Mouse (Mus musculus) forebrain, embryonic 14.5 days (tissue): Measurements from ENCODE around the gene A830018L16Rik. TPM values are rescaled to one million over a fixed set of nuclear protein-coding genes. Genes with fewer than 3 reads are reported as not detected.

ENCODE experiments used
- ATAC-seq: fragments of 200-750 bp; cut with Nextera tagmentation; 2 replicates; pipeline ENCODE4 v1.8.0; 2017; ENCODE audit warnings: mild to moderate bottlenecking, moderate library complexity
- DNase-seq: peaks from one replicate; pipeline ENCODE4 v3.0.0-alpha.2; 2015; ENCODE audit warnings: low spot score
- H3K27ac ChIP-seq: fragments of 300-500 bp; sonication (generic); 2 replicates; pipeline ENCODE4 v1.5.1; 2014; ENCODE audit warnings: low read depth, mild to moderate bottlenecking, control low read depth, low read length, moderate library complexity
- H3K27me3 ChIP-seq: fragments of 300-500 bp; sonication (generic); replicated peaks from 2 replicates; pipeline ENCODE4 v1.6.1; 2014; ENCODE audit warnings: low read length, control low read depth, mixed read lengths; ENCODE audit not compliant: control insufficient read depth, insufficient read depth
- H3K36me3 ChIP-seq: fragments of 300-500 bp; sonication (generic); 2 replicates; pipeline ENCODE4 v1.6.1; 2014; ENCODE audit warnings: low read length, control low read depth; ENCODE audit not compliant: control insufficient read depth, insufficient read depth
- H3K4me1 ChIP-seq: fragments of 300-500 bp; sonication (generic); 2 replicates; pipeline ENCODE4 v1.6.1; 2014; ENCODE audit warnings: antibody characterized with exemption, low read length, control low read depth; ENCODE audit not compliant: control insufficient read depth, insufficient read depth
- H3K4me2 ChIP-seq: fragments of 300-500 bp; sonication (generic); 2 replicates; pipeline ENCODE4 v1.6.1; 2014; ENCODE audit warnings: mild to moderate bottlenecking, control low read depth, low read length
- H3K4me3 ChIP-seq: fragments of 300-500 bp; sonication (generic); 2 replicates; pipeline ENCODE4 v1.5.1; 2014; ENCODE audit warnings: low read depth, low read length, control low read depth
- H3K9ac ChIP-seq: fragments of 300-500 bp; sonication (generic); 2 replicates; pipeline ENCODE4 v1.6.1; 2014; ENCODE audit warnings: mild to moderate bottlenecking, low read length, control low read depth, moderate library complexity
- H3K9me3 ChIP-seq: fragments of 300-500 bp; sonication (generic); replicated peaks from 2 replicates; pipeline ENCODE4 v1.6.1; 2016; ENCODE audit warnings: low read length, control low read depth, mixed read lengths; ENCODE audit not compliant: control insufficient read depth
- WGBS: fragments of 180-500 bp; shearing (Covaris S2); extraction: QIAGEN DNeasy Blood & Tissue Kit; methylation state at CpG from one replicate; pipeline ENCODE4 v1.1.7; 2014; 5-methylcytosine and 5-hydroxymethylcytosine counted together
- polyA plus RNA-seq: library from polyadenylated mRNA; unstranded; fragments of >200 nt; fragmentation: Nextera tagmentation; extraction: Ambion mirVana; gene quantifications from 2 replicates; pipeline ENCODE4 v1.2.1, GENCODE M21; 2014

The A830018L16Rik gene
- polyA plus RNA-seq, 1 experiment from 2014 or later: 4.5 TPM

DNA sequence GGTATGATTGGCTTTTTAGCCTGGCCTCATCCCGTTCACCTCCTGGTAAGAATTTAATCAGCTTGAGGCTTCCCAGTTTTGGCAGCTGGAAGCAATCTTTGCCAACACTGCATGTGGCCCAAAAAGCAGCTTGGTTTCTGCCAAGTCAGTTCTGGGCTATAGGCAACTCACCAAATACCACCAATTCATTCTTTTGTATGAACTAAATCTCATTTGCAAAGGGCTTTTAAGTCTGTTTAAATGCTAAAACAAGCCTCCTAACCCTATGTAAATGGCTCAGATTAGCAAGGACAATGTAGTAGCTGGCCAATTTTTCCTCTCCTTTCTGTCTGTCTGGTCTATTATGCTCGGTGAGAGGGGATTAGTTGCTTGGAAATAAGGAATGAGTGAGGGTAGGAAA, 334.5 kb downstream of the A830018L16Rik start:
- Histone ChIP-seq H3K4me2 (no peak overlapping the region), H3K9me3 (no peaks in the 10 kb centered on the region), H3K4me3 (no peak overlapping the region), H3K4me1 (no peaks in the 10 kb centered on the region), H3K9ac (no peak overlapping the region), H3K27ac (no peak overlapping the region), H3K36me3 (no peaks in the 10 kb centered on the region), H3K27me3 (peaks cover 23% of the 10 kb centered on the region)
- WGBS: 1% methylated on average over 2 of the region's 2 CpGs
- ATAC-seq: peak; percentile 87
- peak; percentile 87 for DNase-seq

DNA sequence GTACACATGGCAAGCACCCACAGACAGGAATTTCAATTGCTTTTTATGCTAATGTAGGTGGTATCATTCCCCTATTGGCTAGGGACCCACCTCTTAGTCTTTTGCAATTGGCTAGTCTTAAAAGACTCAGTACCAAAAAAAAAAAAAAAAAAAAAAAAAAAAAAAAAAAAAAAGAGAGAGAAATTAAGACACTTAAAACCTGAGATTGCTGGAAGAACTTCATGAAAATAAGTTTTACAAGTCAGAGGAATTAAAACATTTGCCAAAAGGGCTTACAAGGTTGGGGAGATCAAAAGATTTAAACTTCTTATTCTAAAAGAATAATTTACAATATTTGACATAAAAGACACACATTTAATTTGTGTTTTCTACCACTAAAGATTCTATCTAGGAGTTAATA, 336.2 kb downstream of the A830018L16Rik start:
- DNase-seq (no peak), ATAC-seq (no peak)
- H3K36me3 ChIP-seq: no peaks in the 10 kb centered on the region
- H3K4me2 ChIP-seq: no peak overlapping the region
- H3K9ac ChIP-seq: no peak overlapping the region
- H3K27ac ChIP-seq: no peak overlapping the region
- H3K9me3 ChIP-seq: 0 out of 2 replicates have a peak, but pooled peaks cover 5% of the 10 kb centered on the region
- H3K4me3 ChIP-seq: no peak overlapping the region
- H3K4me1 ChIP-seq: no peaks in the 10 kb centered on the region
- H3K27me3 ChIP-seq: peaks cover 22% of the 10 kb centered on the region

DNA sequence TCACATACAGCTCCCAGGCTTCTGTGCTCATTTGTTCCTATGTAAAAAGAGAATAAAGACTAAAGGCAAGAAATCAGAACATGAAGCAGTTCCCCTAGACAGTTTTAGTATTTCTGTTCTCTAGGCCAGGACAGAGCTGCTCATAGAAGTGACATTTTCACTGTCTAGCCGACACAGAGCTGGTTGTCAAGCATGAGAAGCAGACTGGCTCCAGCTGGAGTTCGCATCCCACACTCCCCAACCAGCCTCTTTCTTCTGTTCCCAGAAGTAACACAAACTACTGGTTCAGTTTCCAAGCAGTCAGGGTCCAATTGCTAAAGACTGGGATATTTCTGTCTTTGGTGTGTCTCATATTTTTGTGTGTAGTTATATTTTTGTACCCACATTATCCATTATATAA, 336.7 kb downstream of the A830018L16Rik start:
- H3K9ac ChIP-seq: no peak overlapping the region
- H3K27ac ChIP-seq: no peak overlapping the region
- 0 out of 2 replicates have a peak, but pooled peaks cover 5% of the 10 kb centered on the region for H3K9me3 ChIP-seq
- DNase-seq (no peak), ATAC-seq (no peak)
- no peaks in the 10 kb centered on the region for H3K4me1 ChIP-seq
- H3K4me2 ChIP-seq: no peak overlapping the region
- 71% methylated on average over 2 of the region's 2 CpGs for WGBS
- no peak overlapping the region for H3K4me3 ChIP-seq
- no peaks in the 10 kb centered on the region for H3K36me3 ChIP-seq
- peaks cover 21% of the 10 kb centered on the region for H3K27me3 ChIP-seq

DNA sequence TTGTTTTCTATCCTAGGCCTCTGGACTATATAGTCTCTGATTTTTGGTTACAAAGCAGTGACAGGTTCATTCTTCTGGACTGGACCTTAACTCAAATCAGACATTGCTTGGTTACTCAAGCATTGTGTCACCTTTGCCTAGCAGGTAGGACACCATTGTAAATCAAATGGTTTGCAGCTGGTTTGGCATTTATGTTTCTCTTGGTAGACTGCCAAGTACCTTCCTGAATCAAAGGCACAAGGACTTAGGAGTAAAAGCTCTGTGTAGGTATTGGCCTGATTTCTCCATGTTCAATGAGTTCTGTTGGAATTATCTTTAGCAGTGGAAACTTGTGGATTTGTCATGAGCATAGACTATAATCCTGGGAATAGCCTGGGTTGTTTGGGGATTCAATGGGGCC, 338.1 kb downstream of the A830018L16Rik start:
- no peaks in the 10 kb centered on the region for H3K4me1 ChIP-seq
- H3K27ac ChIP-seq: no peak overlapping the region
- DNase-seq: no peak
- H3K9me3 ChIP-seq: 0 out of 2 replicates have a peak, but pooled peaks cover 5% of the 10 kb centered on the region
- ATAC-seq: no peak
- H3K4me3 ChIP-seq: no peak overlapping the region
- H3K36me3 ChIP-seq: no peaks in the 10 kb centered on the region
- no peak overlapping the region for H3K9ac ChIP-seq
- no peak overlapping the region for H3K4me2 ChIP-seq
- H3K27me3 ChIP-seq: peaks cover 17% of the 10 kb centered on the region

DNA sequence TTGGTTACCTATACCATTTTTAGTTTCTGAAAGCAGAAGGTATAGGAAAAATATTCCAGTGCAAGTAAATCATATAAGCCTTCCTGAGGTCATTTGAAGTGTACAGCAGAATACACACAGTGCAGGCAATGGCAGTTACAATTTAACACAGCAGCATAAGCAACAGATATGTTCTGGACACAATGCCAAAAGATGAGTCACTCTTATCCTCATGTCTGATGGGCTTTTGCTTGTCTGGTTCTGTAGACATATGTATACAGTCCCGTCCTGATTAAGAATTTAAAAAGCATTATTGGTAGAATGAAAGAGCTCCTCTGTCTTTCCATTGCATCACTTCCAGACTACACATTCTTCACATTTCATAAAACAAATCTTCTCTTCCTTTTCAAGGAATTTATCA, 374.4 kb downstream of the A830018L16Rik start:
- Histone ChIP-seq H3K27ac (no peak overlapping the region), H3K4me1 (no peaks in the 10 kb centered on the region), H3K9ac (no peak overlapping the region), H3K27me3 (no peaks in the 10 kb centered on the region), H3K36me3 (no peaks in the 10 kb centered on the region), H3K9me3 (no peaks in the 10 kb centered on the region), H3K4me2 (no peak overlapping the region), H3K4me3 (no peak overlapping the region)
- 49% methylated on average over 1 of the region's 1 CpGs for WGBS
- DNase-seq (peak; percentile 1), ATAC-seq (no peak)

DNA sequence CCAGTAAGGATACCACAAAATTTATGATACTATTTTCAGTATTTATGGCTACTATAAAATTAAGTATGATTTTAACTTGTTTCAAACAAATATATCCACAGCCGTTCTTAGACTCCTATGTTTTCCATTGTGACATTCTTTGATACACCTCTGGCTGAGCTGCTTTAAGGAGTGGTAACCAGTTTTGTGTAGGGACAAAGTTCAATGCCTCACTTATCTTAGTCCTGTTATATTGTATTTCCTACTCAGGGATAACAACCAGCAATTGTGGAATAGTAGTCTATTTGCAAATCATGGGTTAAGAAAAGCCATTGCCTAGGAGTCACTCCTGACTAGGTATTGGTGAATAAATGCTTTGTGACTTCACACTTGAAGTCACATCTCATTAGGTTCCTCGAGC, 378.9 kb downstream of the A830018L16Rik start:
- Histone ChIP-seq H3K27ac (no peak overlapping the region), H3K9me3 (no peaks in the 10 kb centered on the region), H3K36me3 (no peaks in the 10 kb centered on the region), H3K27me3 (no peaks in the 10 kb centered on the region), H3K9ac (no peak overlapping the region), H3K4me1 (no peaks in the 10 kb centered on the region), H3K4me3 (no peak overlapping the region), H3K4me2 (no peak overlapping the region)
- no peak for DNase-seq
- whole genome bisulfite sequencing: 80% methylated on average over 2 of the region's 2 CpGs
- ATAC-seq: no peak

DNA sequence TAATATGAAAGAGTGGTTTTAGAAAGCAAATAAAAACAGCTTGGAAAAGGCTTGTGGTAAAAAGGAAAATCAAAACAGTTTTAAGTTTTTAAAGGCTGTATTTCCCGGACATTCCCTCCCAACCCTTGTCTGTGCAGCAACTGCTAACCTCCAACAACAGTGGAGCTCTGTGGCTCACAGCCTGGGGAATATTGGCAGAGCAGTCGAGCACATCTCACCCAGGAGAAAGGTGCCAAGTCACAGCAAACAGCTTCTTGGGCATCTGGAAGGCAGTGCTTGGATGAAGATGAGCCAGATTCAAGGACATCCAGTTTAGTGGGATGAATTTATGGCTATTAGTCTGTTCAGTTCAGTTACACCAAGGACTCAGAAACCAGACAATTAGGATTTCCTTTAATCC, 381.8 kb downstream of the A830018L16Rik start:
- Histone ChIP-seq H3K4me2 (no peak overlapping the region), H3K9me3 (no peaks in the 10 kb centered on the region), H3K4me1 (no peaks in the 10 kb centered on the region), H3K27me3 (no peaks in the 10 kb centered on the region), H3K27ac (no peak overlapping the region), H3K36me3 (no peaks in the 10 kb centered on the region), H3K9ac (no peak overlapping the region), H3K4me3 (no peak overlapping the region)
- peak; percentile 17 for DNase-seq
- no peak for ATAC-seq
- WGBS: 52% methylated on average over 2 of the region's 2 CpGs

DNA sequence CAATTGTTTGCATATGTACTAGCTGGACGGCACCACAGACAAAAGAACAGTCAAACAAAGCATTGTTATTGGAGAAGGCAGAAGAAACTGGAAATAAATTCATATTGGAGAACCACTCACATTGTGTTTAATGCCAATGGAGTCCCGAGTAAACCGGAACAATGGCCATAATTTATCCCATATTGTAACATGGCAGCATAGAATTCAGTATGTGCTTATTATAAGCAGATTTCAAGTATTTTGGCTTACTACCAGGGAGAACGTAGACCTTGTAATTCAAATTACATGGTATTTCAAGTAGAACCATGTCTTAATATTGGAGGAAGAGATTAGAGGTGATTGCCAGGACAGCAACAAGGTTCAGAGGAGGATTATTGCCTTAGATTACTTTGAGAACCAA, 458.9 kb downstream of the A830018L16Rik start:
- no peak overlapping the region for H3K4me3 ChIP-seq
- no peak overlapping the region for H3K9ac ChIP-seq
- H3K9me3 ChIP-seq: no peaks in the 10 kb centered on the region
- WGBS: 84% methylated on average over 4 of the region's 4 CpGs
- no peak overlapping the region for H3K4me2 ChIP-seq
- H3K27me3 ChIP-seq: no peaks in the 10 kb centered on the region
- no peak for DNase-seq
- no peaks in the 10 kb centered on the region for H3K36me3 ChIP-seq
- H3K27ac ChIP-seq: no peak overlapping the region
- no peaks in the 10 kb centered on the region for H3K4me1 ChIP-seq
- no peak for ATAC-seq

DNA sequence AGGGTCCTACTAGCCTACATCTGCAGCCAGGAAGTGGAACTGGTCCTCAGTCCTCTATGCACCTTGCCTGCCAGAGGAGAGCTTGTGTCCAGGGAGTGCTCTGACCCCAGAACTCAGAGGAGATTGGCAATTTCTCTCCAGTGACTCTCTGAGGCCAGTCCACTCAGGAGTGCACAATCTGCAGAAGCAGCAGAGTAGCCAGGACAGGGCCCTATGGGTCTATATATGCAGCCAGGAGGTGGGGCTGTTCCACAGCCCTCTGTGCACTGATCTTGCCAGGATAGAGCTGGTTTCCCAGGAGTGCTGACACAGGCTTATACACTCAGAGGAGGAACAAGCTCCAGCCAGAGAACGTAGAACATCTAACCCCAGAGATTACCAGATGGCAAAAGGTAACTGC, 459.7 kb downstream of the A830018L16Rik start:
- no peak overlapping the region for H3K4me2 ChIP-seq
- 79% methylated on average over 1 of the region's 1 CpGs for WGBS
- no peaks in the 10 kb centered on the region for H3K27me3 ChIP-seq
- H3K4me3 ChIP-seq: no peak overlapping the region
- no peak for DNase-seq
- ATAC-seq: no peak
- H3K27ac ChIP-seq: no peak overlapping the region
- H3K36me3 ChIP-seq: no peaks in the 10 kb centered on the region
- no peaks in the 10 kb centered on the region for H3K4me1 ChIP-seq
- no peak overlapping the region for H3K9ac ChIP-seq
- no peaks in the 10 kb centered on the region for H3K9me3 ChIP-seq
